Mouse (Mus musculus) left cerebral cortex, adult 2 months (tissue): ENCODE measurements around the gene Tln2. TPM values are rescaled to one million over a fixed set of nuclear protein-coding genes. Genes with fewer than 3 reads are reported as not detected.

Source experiments
- DNase-seq, 2 experiments: peaks; one replicate each; pipeline ENCODE4 v3.0.0; 2021 to 2022; ENCODE audit warnings: low spot score in 2 of 2, mixed read lengths in 1 of 2; ENCODE audit errors: extremely low spot score in 1 of 2
- H3K27ac ChIP-seq: fragments of 200-600 bp; 2 replicates; pipeline ENCODE4 v1.8.1; 2022
- H3K4me3 ChIP-seq: fragments of 200-600 bp; 2 replicates; pipeline ENCODE4 v1.8.1; 2022
- CTCF ChIP-seq: fragments of 200-600 bp; IDR thresholded peaks from 2 replicates; pipeline ENCODE4 v1.8.1; 2022; ENCODE audit warnings: antibody characterized with exemption, mild to moderate bottlenecking, moderate library complexity
- intact Hi-C: fragments of 180-260 bp; cut with DNase I; formaldehyde crosslinking; loops from one replicate; pipeline ENCODE4 v1.15.1; 2025
- total RNA-seq, 2 experiments: library from RNA; stranded (reverse); gene quantifications; 2 replicates each; pipeline ENCODE4 v1.2.3; 2021

Gene Tln2
- total RNA-seq, 2 experiments from 2014 or later, result 96.2 to 96.3 TPM

DNA sequence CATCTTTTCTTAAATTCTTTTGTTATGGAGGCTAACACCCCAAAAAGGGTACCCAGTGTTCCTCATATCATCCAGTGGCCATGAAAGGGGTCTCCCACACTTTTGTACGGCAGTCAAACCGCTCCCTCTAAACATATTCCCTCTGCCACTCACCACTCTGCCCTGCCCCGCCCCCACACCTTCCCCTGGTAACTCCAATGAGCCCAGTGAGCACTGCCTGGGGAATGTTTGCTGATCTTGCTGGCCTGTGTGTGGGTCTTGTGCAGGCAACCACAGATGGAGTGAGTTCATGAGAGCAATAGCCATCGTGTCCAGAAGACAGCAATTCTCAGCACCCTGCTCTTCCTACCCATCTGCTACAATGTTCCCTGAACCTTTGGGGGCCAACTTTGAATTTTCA lies 354.3 kb downstream of the Tln2 start:
- no peak overlapping the region for H3K4me3 ChIP-seq
- intact Hi-C loops, result no loop called here
- no peak for TF ChIP-seq CTCF
- no peak for DNase-seq
- H3K27ac ChIP-seq, result no peak overlapping the region

- no peak for TF ChIP-seq CTCF
- H3K27ac ChIP-seq, result no peak overlapping the region
- intact Hi-C loops, result no loop called here
- no peak overlapping the region for H3K4me3 ChIP-seq
- DNase-seq, result no peak
These were observed 362.9 kb downstream of the Tln2 start for GRCm38 (mm10) chr9:67196609-67197008.

DNA sequence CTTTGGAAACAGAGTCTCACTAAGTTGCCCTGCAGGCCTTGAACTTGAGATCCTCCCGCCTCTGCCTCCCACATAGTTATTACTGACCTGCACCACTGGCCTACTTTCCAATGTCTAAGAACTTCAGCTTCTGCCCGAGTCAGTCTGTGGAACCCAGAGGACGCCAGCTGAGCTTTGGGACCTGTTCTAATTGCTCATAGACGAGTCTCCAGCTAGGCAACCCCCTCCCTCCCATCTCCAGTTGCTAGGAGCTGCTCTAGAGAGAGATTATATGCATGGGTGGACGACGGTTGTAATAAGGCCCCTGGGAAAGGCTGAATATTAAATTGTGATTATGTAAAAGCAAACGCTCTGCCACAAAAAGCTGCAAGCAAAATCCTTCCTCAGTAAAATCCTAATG lies 364.2 kb downstream of the Tln2 start:
- no peak overlapping the region for H3K27ac ChIP-seq
- intact Hi-C loops, result no loop called here
- no peak overlapping the region for H3K4me3 ChIP-seq
- DNase-seq, result no peak
- TF ChIP-seq CTCF, result no peak

DNA sequence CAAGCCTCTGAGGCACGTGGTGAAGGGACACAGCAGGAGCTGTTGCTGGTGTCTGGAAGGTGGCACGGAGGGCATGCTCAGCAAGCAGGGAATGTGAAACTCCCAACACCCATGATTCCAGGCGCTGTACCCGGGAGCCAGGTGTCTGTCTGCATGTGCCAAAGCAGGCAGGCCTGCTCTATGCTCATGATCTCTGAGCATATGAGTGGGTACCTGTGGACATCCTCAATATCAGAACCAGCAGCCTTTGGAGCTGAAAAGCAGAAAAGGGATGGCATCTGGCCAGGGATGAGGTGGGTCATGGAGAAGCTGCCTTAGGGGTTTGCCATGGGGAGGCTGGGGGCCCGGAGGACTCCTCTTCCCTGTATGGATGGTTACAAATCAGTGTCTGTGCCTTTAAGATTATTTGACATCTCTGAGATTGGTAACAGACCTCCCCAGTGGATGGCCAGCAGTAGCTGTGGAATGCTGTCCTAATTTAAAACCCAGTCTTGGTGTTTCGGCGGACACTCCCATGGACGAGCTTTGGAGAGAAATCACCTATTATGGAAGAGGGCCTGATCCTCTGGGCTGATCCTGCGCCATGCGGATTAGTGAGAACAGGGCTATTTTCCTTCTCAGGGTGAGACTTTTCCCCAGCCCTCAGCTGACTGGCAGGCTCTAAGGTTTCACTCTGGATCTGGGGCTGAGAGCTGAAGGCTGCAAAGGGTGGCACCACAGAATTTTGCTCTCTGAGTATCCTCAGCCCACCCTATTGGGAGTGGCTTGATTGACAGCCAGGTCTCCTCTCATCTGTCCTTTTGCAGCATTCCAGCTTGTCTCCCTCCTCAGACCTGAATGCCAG lies 367.8 kb downstream of the Tln2 start:
- no peak for TF ChIP-seq CTCF
- no peak for DNase-seq
- no peak overlapping the region for H3K27ac ChIP-seq
- H3K4me3 ChIP-seq, result no peak overlapping the region
- intact Hi-C loops, result no loop called here

- no peak for DNase-seq
- intact Hi-C loops, result no loop called here
- Histone ChIP-seq H3K27ac (no peak overlapping the region), H3K4me3 (no peak overlapping the region)
- TF ChIP-seq CTCF, result no peak
These were observed 371.8 kb downstream of the Tln2 start for GRCm38 (mm10) chr9:67187686-67188085.

DNA sequence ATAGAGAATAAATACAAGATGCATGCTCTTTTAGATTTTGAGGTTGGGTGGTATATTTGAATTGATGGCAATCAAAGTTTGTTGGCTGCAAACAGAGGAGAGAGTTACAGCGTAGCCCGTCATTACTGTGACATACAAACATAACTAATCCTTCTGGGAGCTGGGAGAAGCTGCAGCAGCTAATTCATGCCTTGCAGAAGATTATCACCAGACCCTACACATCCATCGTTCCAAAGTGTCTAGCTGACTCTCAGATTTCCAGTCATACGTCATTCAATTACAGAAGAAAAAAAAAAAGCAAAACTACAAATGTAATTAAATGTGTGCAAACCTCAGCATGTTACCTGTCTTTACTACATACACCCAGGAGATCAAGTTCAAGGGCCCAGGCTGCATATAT lies 372.3 kb downstream of the Tln2 start:
- intact Hi-C loops, result no loop called here
- Histone ChIP-seq H3K4me3 (no peak overlapping the region), H3K27ac (no peak overlapping the region)
- TF ChIP-seq CTCF, result no peak
- no peak for DNase-seq

- no peak for TF ChIP-seq CTCF
- Histone ChIP-seq H3K27ac (no peak overlapping the region), H3K4me3 (no peak overlapping the region)
- no peak for DNase-seq
- intact Hi-C loops, result no loop called here
These were observed 374.9 kb downstream of the Tln2 start for GRCm38 (mm10) chr9:67184556-67184955.

DNA sequence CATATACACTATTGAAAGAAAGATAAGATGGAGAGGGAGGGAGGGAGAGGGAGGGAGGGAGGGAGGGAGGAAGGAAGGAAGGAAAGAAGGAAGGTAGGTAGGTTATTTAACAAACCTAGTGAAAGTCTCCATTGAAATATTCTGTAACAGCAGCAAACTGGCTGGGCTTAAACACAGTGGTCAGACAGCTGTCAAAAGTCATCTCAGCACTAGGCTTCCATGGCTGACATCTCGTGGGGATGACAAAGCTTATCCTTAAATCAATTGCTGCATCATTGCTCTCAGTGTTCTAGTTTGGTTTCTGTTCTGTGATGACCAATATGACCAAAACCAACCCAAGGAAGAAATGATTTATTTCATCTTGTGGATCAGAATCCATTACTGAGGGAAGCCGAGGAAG lies 376.0 kb downstream of the Tln2 start:
- Histone ChIP-seq H3K4me3 (no peak overlapping the region), H3K27ac (no peak overlapping the region)
- no peak for TF ChIP-seq CTCF
- intact Hi-C loops, result no loop called here
- no peak for DNase-seq

GRCm38 (mm10) chr9:67182006-67182405 lies 377.5 kb downstream of the Tln2 start:
- H3K27ac ChIP-seq, result no peak overlapping the region
- TF ChIP-seq CTCF, result no peak
- DNase-seq, result no peak
- H3K4me3 ChIP-seq, result no peak overlapping the region
- intact Hi-C loops, result no loop called here

DNA sequence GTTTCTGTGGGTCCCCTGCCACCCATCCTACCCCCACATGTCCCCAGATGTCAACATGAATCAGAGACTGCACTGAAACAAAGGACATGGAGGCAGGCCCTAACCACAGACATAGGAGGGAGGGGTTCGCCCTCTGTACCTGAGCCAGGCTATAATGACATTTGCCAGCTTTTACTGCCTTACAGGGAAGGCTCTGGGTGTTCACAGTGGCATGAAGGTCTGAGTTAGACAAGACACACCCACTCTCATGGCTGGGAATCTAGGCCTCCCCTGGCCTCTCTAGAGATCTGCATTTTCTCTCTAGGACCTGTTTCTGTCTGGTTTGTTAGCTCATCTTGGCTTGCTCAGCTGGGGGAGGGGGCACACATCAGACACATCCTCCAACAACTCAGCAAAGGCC lies 380.8 kb downstream of the Tln2 start:
- H3K27ac ChIP-seq, result no peak overlapping the region
- TF ChIP-seq CTCF, result no peak
- intact Hi-C loops, result no loop called here
- H3K4me3 ChIP-seq, result no peak overlapping the region
- DNase-seq, result no peak

DNA sequence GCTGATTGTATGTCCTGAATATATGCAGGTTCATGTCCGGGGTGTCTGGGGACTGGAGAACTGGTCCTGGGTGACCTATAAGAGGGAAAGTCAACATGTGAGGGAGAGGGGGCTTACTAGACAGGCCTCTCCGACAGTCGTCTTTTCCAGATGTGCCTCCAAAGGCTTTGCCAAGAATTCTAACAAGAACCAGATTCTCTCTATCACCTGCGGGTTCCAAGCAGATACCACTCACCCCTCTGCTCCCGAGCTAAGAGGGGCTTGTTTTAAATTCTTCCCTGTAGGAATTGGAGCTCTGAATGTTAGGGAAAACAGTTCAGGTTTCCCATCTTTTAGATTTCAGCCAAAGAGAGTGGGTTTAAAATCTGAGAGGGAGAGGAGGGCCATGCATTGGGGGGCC lies 381.3 kb downstream of the Tln2 start:
- DNase-seq, result no peak
- intact Hi-C loops, result no loop called here
- no peak overlapping the region for H3K27ac ChIP-seq
- H3K4me3 ChIP-seq, result no peak overlapping the region
- TF ChIP-seq CTCF, result no peak

DNA sequence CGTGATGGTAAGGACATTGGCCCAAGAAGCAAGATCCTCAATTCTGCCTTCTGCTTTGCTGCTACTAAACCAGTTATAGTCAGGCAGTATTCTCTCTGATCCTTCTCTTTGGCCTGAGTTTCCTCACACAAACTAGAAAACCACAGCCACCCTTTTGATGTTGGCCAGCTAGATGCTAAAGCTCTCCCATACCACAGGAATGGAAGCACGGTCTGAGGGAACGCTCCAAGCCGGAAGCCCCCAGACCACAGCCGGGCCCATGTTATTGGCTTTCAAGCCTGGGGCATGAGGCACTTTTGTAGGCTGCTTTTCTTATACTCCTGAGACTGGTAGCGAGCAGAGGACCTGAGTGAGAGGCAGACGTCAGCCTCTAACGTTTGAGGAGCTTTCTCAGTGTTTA lies 383.4 kb downstream of the Tln2 start:
- intact Hi-C loops, result no loop called here

DNA sequence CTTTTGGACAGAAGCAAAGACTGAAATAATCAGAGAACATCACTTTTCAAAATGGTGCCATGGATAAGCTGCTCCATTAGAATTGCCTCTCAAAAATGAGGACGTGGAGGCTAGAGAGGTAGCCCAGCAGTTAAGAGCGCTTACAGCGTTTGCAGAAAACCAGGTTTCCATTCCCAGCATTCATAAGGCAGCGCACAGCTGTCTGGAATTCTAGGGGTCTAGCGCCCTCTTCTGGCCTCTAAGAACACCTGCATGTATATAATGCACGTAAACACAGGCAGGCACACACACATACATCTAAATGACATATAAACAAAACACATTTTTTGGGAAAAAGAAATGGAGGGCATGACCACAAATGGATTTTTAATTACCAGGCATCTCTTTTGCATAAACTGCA lies 385.7 kb downstream of the Tln2 start:
- no peak overlapping the region for H3K27ac ChIP-seq
- intact Hi-C loops, result no loop called here

More for the DNA sequence above, 383.4 kb downstream of the Tln2 start:
- H3K27ac ChIP-seq, result no peak overlapping the region
- DNase-seq, result no peak
- H3K4me3 ChIP-seq, result no peak overlapping the region
- TF ChIP-seq CTCF, result no peak

More for the DNA sequence above, 385.7 kb downstream of the Tln2 start:
- H3K4me3 ChIP-seq, result no peak overlapping the region
- TF ChIP-seq CTCF, result no peak; the same call in 1 of the 2 replicates
- no peak for DNase-seq
